Mouse (Mus musculus) adipose tissue, adult 10 weeks (tissue): Measurements from ENCODE around the gene Dner. TPM values are rescaled to one million over a fixed set of nuclear protein-coding genes. Genes with fewer than 3 reads are reported as not detected.

Source experiments
- polyA plus RNA-seq: library from polyadenylated mRNA; stranded (reverse); fragments of 350-450 nt; fragmentation: Illumina TruSeq; extraction: RNeasy Lipid Tissue Mini Kit (QIAGEN cat#74804); gene quantifications from one replicate; pipeline ENCODE4 v1.2.3, GENCODE M21; 2014; ENCODE audit warnings: low read depth, low replicate concordance

Gene Dner
- 1.7 TPM for polyA plus RNA-seq

DNA sequence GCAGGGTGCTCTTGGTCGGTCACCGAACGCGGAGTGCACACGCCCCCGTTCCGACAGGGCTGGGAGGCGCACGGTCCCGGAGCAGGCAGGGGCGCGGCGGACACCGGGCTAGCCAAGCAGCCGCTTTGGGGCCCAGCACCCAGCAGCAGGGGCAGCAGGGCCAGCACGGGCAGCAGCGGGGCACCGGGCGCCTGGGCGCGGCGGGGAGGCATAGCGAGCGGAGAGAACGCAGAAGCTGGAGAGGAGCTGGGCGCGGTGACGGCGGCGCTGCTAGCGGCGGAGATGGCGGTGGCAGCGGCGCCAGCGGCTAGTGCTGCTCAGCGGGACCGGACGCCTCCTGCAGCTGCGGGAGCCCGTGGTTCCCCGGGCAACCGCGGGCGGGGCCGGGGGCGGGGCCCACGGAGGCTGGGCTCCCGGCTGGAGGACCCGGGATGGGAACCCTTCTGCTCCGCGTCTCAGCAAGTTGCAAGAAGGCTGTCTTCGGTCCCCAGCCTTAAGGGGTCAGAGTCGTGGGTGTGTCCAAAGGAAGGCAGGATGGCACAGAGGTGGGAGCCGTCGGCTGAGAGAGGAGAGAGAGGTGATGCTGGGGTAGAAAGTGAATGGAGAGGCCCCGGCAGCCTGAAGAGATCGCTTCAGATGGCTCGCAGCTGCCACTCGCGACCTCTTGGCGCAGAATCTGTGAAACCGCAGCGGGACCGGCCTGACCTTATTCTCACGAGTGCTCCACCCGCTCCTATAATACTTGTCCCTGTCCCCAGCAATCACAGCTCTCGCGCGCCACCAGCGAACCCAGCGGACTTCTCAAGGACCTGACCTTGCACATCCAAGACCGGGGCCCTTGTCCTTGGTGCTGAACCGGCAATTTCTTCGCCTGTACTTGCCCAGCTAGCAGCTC, at the start of gene Dner:
Dner (minus strand) TSS at position 705 of the 895 bp plus-strand sequence.

GRCm38 (mm10) chr1:84363967-84364366, 332.1 kb downstream of the Dner start, which contains the start of gene Pid1:
TSS of gene Pid1 (minus strand) at chr1:84364180.

Other genes starting within 250 kb of the Dner start
- 33.0 TPM for gene Fbxo36, start 143.6 kb upstream of the Dner start, polyA plus RNA-seq
- 99.5 TPM for gene Trip12, start 144.3 kb upstream of the Dner start, polyA plus RNA-seq
- 0.47 TPM for gene Slc16a14, start 238.9 kb upstream of the Dner start, polyA plus RNA-seq